Mouse (Mus musculus) erythroblast, embryonic 14.5 days (primary cell): ENCODE results near the gene Ism1.

Source experiments
- GATA1 ChIP-seq: IDR thresholded peaks from 2 replicates; pipeline ENCODE4 v1.6.1; 2012; ENCODE audit warnings: low read length, inconsistent platforms, mixed read lengths
- TAL1 ChIP-seq: IDR thresholded peaks from 3 replicates; pipeline ENCODE4 v1.6.1; 2012; ENCODE audit warnings: low read length, inconsistent platforms, mixed read lengths

GRCm38 (mm10) chr2:139693521-139693920, 15.5 kb downstream of the Ism1 start:
- TF ChIP-seq GATA1 = no peak
- TF ChIP-seq TAL1 = no peak
